In the genomic region with DNA sequence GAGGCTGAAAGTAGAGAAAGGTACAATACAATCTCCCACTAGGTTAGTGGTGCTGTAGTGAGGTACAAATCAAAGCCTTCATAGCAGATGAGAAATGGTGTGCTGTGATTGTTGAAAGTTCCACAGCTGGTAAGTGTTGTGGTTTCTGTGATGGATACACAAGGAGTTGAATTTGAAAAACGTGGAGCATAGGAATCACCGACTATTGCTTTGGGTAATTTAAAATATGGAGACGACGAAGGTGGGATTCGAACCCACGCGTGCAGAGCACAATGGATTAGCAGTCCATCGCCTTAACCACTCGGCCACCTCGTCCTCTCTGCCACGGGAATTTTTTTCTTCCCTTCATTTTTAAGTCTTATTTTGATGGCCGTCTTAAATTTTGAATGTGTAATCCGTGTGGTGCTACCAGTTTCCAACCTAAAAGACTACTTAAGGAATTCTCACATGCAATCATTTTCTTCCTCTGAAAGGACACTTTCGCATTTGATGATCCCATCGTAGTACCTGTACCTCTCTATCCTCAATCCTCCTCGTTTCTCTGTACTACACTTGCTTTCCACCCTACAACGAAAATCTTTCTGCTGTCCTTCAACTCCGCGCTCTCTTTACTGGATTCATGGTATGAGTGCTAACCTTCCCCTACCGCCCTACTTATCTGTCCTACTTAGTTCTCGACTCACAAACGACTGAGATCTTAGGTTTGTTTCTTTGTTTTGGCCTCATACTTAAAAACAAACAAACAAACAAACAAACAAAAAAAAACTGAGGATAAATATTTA, we compare ENCODE assay signal across 10 mouse cellular contexts. TPM values are rescaled to one million over a fixed set of nuclear protein-coding genes. Genes with fewer than 3 reads are reported as not detected.
DNase-seq lines count a peak whose midpoint lies in the region; ATAC-seq lines count a peak whose summit lies in the region.
"Had no signal": no experiment of that assay in that cellular context is flagged by ENCODE, and none has a peak within 500 bp of the region (broad histone marks: within the 10 kb centered on the region; RNA-seq: fewer than 3 reads in every experiment).

No protein-coding gene starts in this region.

- peaks cover 35% of the 10 kb centered on the region for H3K4me1 ChIP-seq in midbrain, embryonic 10.5 days
- H3K4me1 ChIP-seq in midbrain, embryonic 13.5 days (replicated peaks) = peaks cover 8% of the 10 kb centered on the region; the same call in 1 of the 2 replicates
- H3K4me1 ChIP-seq in forebrain, embryonic 14.5 days (ENCODE audit: control insufficient read depth, insufficient read depth, low read length) = peaks cover 11% of the 10 kb centered on the region; the same call in 1 of the 2 replicates
- H3K4me1 ChIP-seq in liver, embryonic 12.5 days = peaks cover 33% of the 10 kb centered on the region

- no peak overlapping the region for H3K4me2 ChIP-seq in midbrain, embryonic 13.5 days (replicated peaks)
- no peak overlapping the region for H3K4me2 ChIP-seq in forebrain, embryonic 14.5 days (ENCODE audit: low read length)
- peak overlapping the region; percentile 76 for H3K4me2 ChIP-seq in liver, embryonic 12.5 days

- H3K9ac ChIP-seq in midbrain, embryonic 13.5 days (replicated peaks) = no peak overlapping the region
- no peak overlapping the region for H3K9ac ChIP-seq in forebrain, embryonic 14.5 days (ENCODE audit: low read length)
- no peak overlapping the region for H3K9ac ChIP-seq in liver, embryonic 12.5 days
- H3K9ac ChIP-seq: neural tube, embryonic 13.5 days had no signal

- peak; percentile 37 for DNase-seq in adrenal gland, postnatal 14 days
- no peak for DNase-seq in adrenal gland, postnatal 25 days
- peak; percentile 76 for DNase-seq in midbrain, embryonic 10.5 days (ENCODE audit: low spot score)
- DNase-seq in forebrain, embryonic 14.5 days (ENCODE audit: low spot score) = peak; percentile 39
- DNase-seq in layer of hippocampus, adult 11-12 months (ENCODE audit: low spot score) = no peak

- no peak overlapping the region for H3K27ac ChIP-seq in midbrain, embryonic 10.5 days (replicated peaks)
- no peak overlapping the region for H3K27ac ChIP-seq in midbrain, embryonic 13.5 days
- no peak overlapping the region for H3K27ac ChIP-seq in forebrain, embryonic 14.5 days (ENCODE audit: low read depth, low read length)
- H3K27ac ChIP-seq in liver, embryonic 12.5 days = no peak overlapping the region
- H3K27ac ChIP-seq: neural tube, embryonic 13.5 days had no signal

- ATAC-seq in midbrain, embryonic 13.5 days = no peak
- ATAC-seq in forebrain, embryonic 14.5 days = no peak
- peak; percentile 72 for ATAC-seq in liver, embryonic 12.5 days
- ATAC-seq in granulocyte monocyte progenitor cell, adult 5-6 weeks (replicated peaks; ENCODE audit: poor library complexity, severe bottlenecking) = no peak

- H3K4me3 ChIP-seq in midbrain, embryonic 10.5 days = peak overlapping the region; percentile 55
- no peak overlapping the region for H3K4me3 ChIP-seq in midbrain, embryonic 13.5 days (replicated peaks)
- no peak overlapping the region for H3K4me3 ChIP-seq in forebrain, embryonic 14.5 days (ENCODE audit: low read depth, low read length)
- peak overlapping the region; percentile 32 for H3K4me3 ChIP-seq in liver, embryonic 12.5 days

- H3K36me3 ChIP-seq in midbrain, embryonic 10.5 days = no peaks in the 10 kb centered on the region
- H3K36me3 ChIP-seq in midbrain, embryonic 13.5 days = no peaks in the 10 kb centered on the region
- no peaks in the 10 kb centered on the region for H3K36me3 ChIP-seq in forebrain, embryonic 14.5 days (ENCODE audit: control insufficient read depth, insufficient read depth, low read length)
- no peaks in the 10 kb centered on the region for H3K36me3 ChIP-seq in liver, embryonic 12.5 days
- H3K36me3 ChIP-seq: neural tube, embryonic 13.5 days had no signal

- H3K27me3 ChIP-seq in midbrain, embryonic 10.5 days (ENCODE audit: low read depth, poor library complexity, severe bottlenecking) = peaks cover 78% of the 10 kb centered on the region
- H3K27me3 ChIP-seq in midbrain, embryonic 13.5 days = peaks cover 83% of the 10 kb centered on the region
- H3K27me3 ChIP-seq in forebrain, embryonic 14.5 days (replicated peaks; ENCODE audit: control insufficient read depth, insufficient read depth, low read length) = peaks cover 34% of the 10 kb centered on the region
- H3K27me3 ChIP-seq in liver, embryonic 12.5 days (replicated peaks) = peaks cover 56% of the 10 kb centered on the region

- H3K9me3 ChIP-seq in midbrain, embryonic 10.5 days (replicated peaks) = no peaks in the 10 kb centered on the region
- no peaks in the 10 kb centered on the region; the same call in 1 of the 2 replicates for H3K9me3 ChIP-seq in midbrain, embryonic 13.5 days
- H3K9me3 ChIP-seq in forebrain, embryonic 14.5 days (replicated peaks; ENCODE audit: control insufficient read depth, low read length) = no peaks in the 10 kb centered on the region; the same call in 1 of the 2 replicates
- H3K9me3 ChIP-seq in liver, embryonic 12.5 days (replicated peaks) = 0 out of 2 replicates have a peak, but pooled peaks cover 7% of the 10 kb centered on the region
- H3K9me3 ChIP-seq: neural tube, embryonic 13.5 days had no signal

- 0% methylated on average over 22 of the region's 22 CpGs for WGBS in midbrain, embryonic 10.5 days
- WGBS in midbrain, embryonic 13.5 days = under 1% methylated on average over 22 of the region's 22 CpGs
- 1% methylated on average over 22 of the region's 22 CpGs for WGBS in forebrain, embryonic 14.5 days
- under 1% methylated on average over 22 of the region's 22 CpGs for WGBS in liver, embryonic 12.5 days (ENCODE audit: insufficient replicate concordance)

RNA-seq across cellular contexts. Expression of a gene that starts 13.2 kb away (rescaled TPM):
- total RNA-seq in adrenal gland, postnatal 14 days (2021) = not detected in 2 replicates
- total RNA-seq in adrenal gland, postnatal 25 days (2021) = not detected in 2 replicates
- 0.11 TPM in 1 of 2 replicates, not detected in the other for polyA plus RNA-seq in midbrain, embryonic 10.5 days (2016; fragmentation: Nextera tagmentation; extraction: Ambion mirVana)
- polyA plus RNA-seq in midbrain, embryonic 13.5 days (2015; fragmentation: Nextera tagmentation; extraction: Ambion mirVana) = not detected in 2 replicates
- polyA plus RNA-seq in forebrain, embryonic 14.5 days (2014; fragmentation: Nextera tagmentation; extraction: Ambion mirVana) = 0.14 TPM in 1 of 2 replicates, not detected in the other
- not detected in 2 replicates for polyA plus RNA-seq in liver, embryonic 12.5 days (2016; fragmentation: Nextera tagmentation; extraction: Ambion mirVana)
- total RNA-seq in granulocyte monocyte progenitor cell, adult 5-6 weeks (2014; fragmentation: Nextera tagmentation) = not detected in 2 replicates
- not detected in 2 replicates for total RNA-seq in granulocyte monocyte progenitor cell, adult 5-6 weeks (2017)
- polyA plus RNA-seq: frontal cortex, adult 2 months; neural tube, embryonic 13.5 days had no signal

RNA-seq across cellular contexts. Expression of a gene that starts 15.4 kb away (rescaled TPM):
- total RNA-seq in adrenal gland, postnatal 14 days (2021) = 0.74 TPM in 1 of 2 replicates, not detected in the other
- total RNA-seq in adrenal gland, postnatal 25 days (2021) = not detected in 2 replicates
- not detected in 2 replicates for polyA plus RNA-seq in midbrain, embryonic 10.5 days (2016; fragmentation: Nextera tagmentation; extraction: Ambion mirVana)
- polyA plus RNA-seq in midbrain, embryonic 13.5 days (2015; fragmentation: Nextera tagmentation; extraction: Ambion mirVana) = not detected in 2 replicates
- 0.10 TPM in 1 of 2 replicates, not detected in the other for polyA plus RNA-seq in forebrain, embryonic 14.5 days (2014; fragmentation: Nextera tagmentation; extraction: Ambion mirVana)
- 0.22 and 0.33 TPM in 2 replicates for polyA plus RNA-seq in liver, embryonic 12.5 days (2016; fragmentation: Nextera tagmentation; extraction: Ambion mirVana)
- 12.8 and 15.1 TPM in 2 replicates for total RNA-seq in granulocyte monocyte progenitor cell, adult 5-6 weeks (2014; fragmentation: Nextera tagmentation)
- 8.3 and 9.1 TPM in 2 replicates for total RNA-seq in granulocyte monocyte progenitor cell, adult 5-6 weeks (2017)

RNA-seq across cellular contexts. Expression of a gene that starts 41.2 kb away (rescaled TPM):
- 203 and 342 TPM in 2 replicates for total RNA-seq in adrenal gland, postnatal 14 days (2021)
- 30.0 and 61.8 TPM in 2 replicates for total RNA-seq in adrenal gland, postnatal 25 days (2021)
- 10.6 and 11.4 TPM in 2 replicates for polyA plus RNA-seq in midbrain, embryonic 10.5 days (2016; fragmentation: Nextera tagmentation; extraction: Ambion mirVana)
- 6.2 TPM in 1 of 2 replicates, not detected in the other for polyA plus RNA-seq in midbrain, embryonic 13.5 days (2015; fragmentation: Nextera tagmentation; extraction: Ambion mirVana)
- 4.8 and 8.3 TPM in 2 replicates for polyA plus RNA-seq in forebrain, embryonic 14.5 days (2014; fragmentation: Nextera tagmentation; extraction: Ambion mirVana)
- polyA plus RNA-seq in liver, embryonic 12.5 days (2016; fragmentation: Nextera tagmentation; extraction: Ambion mirVana) = 9.3 and 17.8 TPM in 2 replicates
- 13.4 TPM in 1 of 2 replicates, not detected in the other for total RNA-seq in granulocyte monocyte progenitor cell, adult 5-6 weeks (2014; fragmentation: Nextera tagmentation)
- total RNA-seq in granulocyte monocyte progenitor cell, adult 5-6 weeks (2017) = 1,444 and 2,588 TPM in 2 replicates
- polyA plus RNA-seq: frontal cortex, adult 2 months had no signal

RNA-seq across cellular contexts. Expression of a gene that starts 41.5 kb away (rescaled TPM):
- 207 and 301 TPM in 2 replicates for total RNA-seq in adrenal gland, postnatal 14 days (2021)
- total RNA-seq in adrenal gland, postnatal 25 days (2021) = 121 and 135 TPM in 2 replicates
- 9.4 and 9.7 TPM in 2 replicates for polyA plus RNA-seq in midbrain, embryonic 10.5 days (2016; fragmentation: Nextera tagmentation; extraction: Ambion mirVana)
- 4.0 and 5.5 TPM in 2 replicates for polyA plus RNA-seq in midbrain, embryonic 13.5 days (2015; fragmentation: Nextera tagmentation; extraction: Ambion mirVana)
- polyA plus RNA-seq in forebrain, embryonic 14.5 days (2014; fragmentation: Nextera tagmentation; extraction: Ambion mirVana) = 2.5 and 3.5 TPM in 2 replicates
- 4.4 and 4.8 TPM in 2 replicates for polyA plus RNA-seq in liver, embryonic 12.5 days (2016; fragmentation: Nextera tagmentation; extraction: Ambion mirVana)
- total RNA-seq in granulocyte monocyte progenitor cell, adult 5-6 weeks (2014; fragmentation: Nextera tagmentation) = 9.6 and 80.5 TPM in 2 replicates
- 2,021 and 2,596 TPM in 2 replicates for total RNA-seq in granulocyte monocyte progenitor cell, adult 5-6 weeks (2017)

RNA-seq across cellular contexts. Expression of a gene that starts 47.0 kb away (rescaled TPM):
- 104 and 144 TPM in 2 replicates for total RNA-seq in adrenal gland, postnatal 14 days (2021)
- total RNA-seq in adrenal gland, postnatal 25 days (2021) = 82.8 and 97.8 TPM in 2 replicates
- polyA plus RNA-seq in midbrain, embryonic 10.5 days (2016; fragmentation: Nextera tagmentation; extraction: Ambion mirVana) = 51.3 and 52.5 TPM in 2 replicates
- 18.1 and 20.1 TPM in 2 replicates for polyA plus RNA-seq in midbrain, embryonic 13.5 days (2015; fragmentation: Nextera tagmentation; extraction: Ambion mirVana)
- polyA plus RNA-seq in forebrain, embryonic 14.5 days (2014; fragmentation: Nextera tagmentation; extraction: Ambion mirVana) = 14.0 and 18.0 TPM in 2 replicates
- polyA plus RNA-seq in liver, embryonic 12.5 days (2016; fragmentation: Nextera tagmentation; extraction: Ambion mirVana) = 44.1 and 49.4 TPM in 2 replicates
- total RNA-seq in granulocyte monocyte progenitor cell, adult 5-6 weeks (2014; fragmentation: Nextera tagmentation) = 56.3 and 74.3 TPM in 2 replicates
- total RNA-seq in granulocyte monocyte progenitor cell, adult 5-6 weeks (2017) = 87.0 TPM in 2 replicates

Comparison
In these comparisons a context has a peak if more than half of its experiments do, and no peak if none do; other contexts are left out.
1. DNase-seq: peak in adrenal gland, postnatal 14 days (single experiment), midbrain, embryonic 10.5 days (single experiment) and forebrain, embryonic 14.5 days (single experiment); none in adrenal gland, postnatal 25 days (single experiment) and layer of hippocampus, adult 11-12 months (single experiment).
2. H3K4me3 ChIP-seq: peak in midbrain, embryonic 10.5 days (single experiment) and liver, embryonic 12.5 days (single experiment); none in midbrain, embryonic 13.5 days (single experiment) and forebrain, embryonic 14.5 days (single experiment).